Mouse (Mus musculus): ENCODE data around the gene Adamtsl3. TPM values are rescaled to one million over a fixed set of nuclear protein-coding genes. Genes with fewer than 3 reads are reported as not detected.

Adamtsl3 gene
- polyA plus RNA-seq, 1 experiment: 5.1 TPM

DNA sequence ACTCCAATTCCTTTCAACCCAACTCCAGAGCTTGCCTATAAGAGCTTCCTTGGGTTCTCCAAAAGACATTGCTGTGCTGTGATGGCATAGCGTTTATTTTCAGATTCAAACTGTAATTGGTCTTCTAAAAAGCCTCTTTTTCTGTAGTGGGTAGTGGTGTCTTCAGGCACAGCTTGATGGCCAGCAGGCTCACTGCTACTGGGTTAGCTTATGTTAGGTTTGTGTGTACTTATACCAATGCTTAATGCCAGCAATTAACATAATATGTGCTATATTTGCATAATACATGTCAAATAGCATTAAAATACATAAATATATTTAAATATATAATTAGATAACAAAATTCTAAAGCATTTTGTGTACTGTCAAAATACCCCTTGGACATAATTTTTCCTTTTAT, 155.5 kb downstream of the Adamtsl3 start:
- Histone ChIP-seq H3ac (ENCODE audit: control insufficient read depth, insufficient read length, low read depth) (no peak overlapping the region), H3K79me2 (ENCODE audit: control insufficient read depth, insufficient read depth) (no peaks in the 10 kb centered on the region), H3K27me3 (ENCODE audit: control insufficient read depth, insufficient read depth, insufficient read length) (no peaks in the 10 kb centered on the region), H3K36me3 (ENCODE audit: control insufficient read depth, insufficient read depth) (no peaks in the 10 kb centered on the region), H3K4me3 (ENCODE audit: insufficient read depth, poor library complexity, severe bottlenecking) (no peak overlapping the region), H3K79me3 (ENCODE audit: low read depth) (no peaks in the 10 kb centered on the region)
- TF ChIP-seq CTCF (IDR thresholded peaks at IDR 0.05; ENCODE audit: control insufficient read depth, insufficient read depth, insufficient read length): no peak
- TF ChIP-seq FOSL1 (IDR thresholded peaks at IDR 0.05; ENCODE audit: insufficient read depth, low read length, poor library complexity, severe bottlenecking): no peak
- TF ChIP-seq MYOD1 (IDR thresholded peaks at IDR 0.05; ENCODE audit: control insufficient read depth, insufficient read length, low read depth): no peak
- TF ChIP-seq MYOG (IDR thresholded peaks at IDR 0.05; ENCODE audit: control insufficient read depth, extremely low read depth, insufficient read length): no peak
- no peak for TF ChIP-seq USF1 (IDR thresholded peaks at IDR 0.05; ENCODE audit: low read depth)
- no peak for TF ChIP-seq MAX (IDR thresholded peaks at IDR 0.05)

DNA sequence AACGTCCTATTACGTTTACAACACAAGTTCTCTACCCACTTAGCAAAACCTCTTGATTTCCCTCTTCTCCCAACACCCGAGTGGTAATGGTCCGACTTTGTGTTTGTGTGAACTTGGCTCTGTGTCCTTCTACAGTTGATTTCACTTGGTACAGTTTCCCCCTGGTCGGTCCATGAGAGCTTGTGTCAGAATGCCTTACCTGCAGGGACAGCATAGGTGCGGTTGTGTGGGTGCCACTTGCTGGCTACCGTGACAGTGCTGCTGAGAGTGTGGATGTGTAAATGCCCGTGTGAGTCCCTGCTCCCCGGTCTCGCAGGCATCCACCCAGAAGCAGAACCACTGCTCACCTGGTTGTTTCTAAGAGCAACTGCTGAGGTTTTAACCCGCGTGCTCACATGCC, 157.4 kb downstream of the Adamtsl3 start:
- H3K4me3 ChIP-seq (ENCODE audit: insufficient read depth, poor library complexity, severe bottlenecking): no peak overlapping the region
- H3K36me3 ChIP-seq (ENCODE audit: control insufficient read depth, insufficient read depth): no peaks in the 10 kb centered on the region
- TF ChIP-seq FOSL1 (IDR thresholded peaks at IDR 0.05; ENCODE audit: insufficient read depth, low read length, poor library complexity, severe bottlenecking): no peak
- no peak for TF ChIP-seq CTCF (IDR thresholded peaks at IDR 0.05; ENCODE audit: control insufficient read depth, insufficient read depth, insufficient read length)
- no peak for TF ChIP-seq MYOG (IDR thresholded peaks at IDR 0.05; ENCODE audit: control insufficient read depth, extremely low read depth, insufficient read length)
- TF ChIP-seq MYOD1 (IDR thresholded peaks at IDR 0.05; ENCODE audit: control insufficient read depth, insufficient read length, low read depth): no peak
- no peak for TF ChIP-seq MAX (IDR thresholded peaks at IDR 0.05)
- no peak for TF ChIP-seq USF1 (IDR thresholded peaks at IDR 0.05; ENCODE audit: low read depth)
- no peak for TF ChIP-seq CEBPB (IDR thresholded peaks at IDR 0.05; ENCODE audit: low read depth)
- H3ac ChIP-seq (ENCODE audit: control insufficient read depth, insufficient read length, low read depth): no peak overlapping the region
- no peaks in the 10 kb centered on the region for H3K79me2 ChIP-seq (ENCODE audit: control insufficient read depth, insufficient read depth)
- H3K79me3 ChIP-seq (ENCODE audit: low read depth): no peaks in the 10 kb centered on the region
- H3K27me3 ChIP-seq (ENCODE audit: control insufficient read depth, insufficient read depth, insufficient read length): no peaks in the 10 kb centered on the region

GRCm38 (mm10) chr7:82494220-82494619, 158.7 kb downstream of the Adamtsl3 start:
- H3K36me3 ChIP-seq (ENCODE audit: control insufficient read depth, insufficient read depth): no peaks in the 10 kb centered on the region
- TF ChIP-seq USF1 (IDR thresholded peaks at IDR 0.05; ENCODE audit: low read depth): no peak
- no peak for TF ChIP-seq CEBPB (IDR thresholded peaks at IDR 0.05; ENCODE audit: low read depth)
- no peak for TF ChIP-seq MYOD1 (IDR thresholded peaks at IDR 0.05; ENCODE audit: control insufficient read depth, insufficient read length, low read depth)
- TF ChIP-seq CTCF (IDR thresholded peaks at IDR 0.05; ENCODE audit: control insufficient read depth, insufficient read depth, insufficient read length): no peak
- TF ChIP-seq MAX (IDR thresholded peaks at IDR 0.05): no peak
- TF ChIP-seq FOSL1 (IDR thresholded peaks at IDR 0.05; ENCODE audit: insufficient read depth, low read length, poor library complexity, severe bottlenecking): no peak
- no peak for TF ChIP-seq MYOG (IDR thresholded peaks at IDR 0.05; ENCODE audit: control insufficient read depth, extremely low read depth, insufficient read length)
- no peak overlapping the region for H3ac ChIP-seq (ENCODE audit: control insufficient read depth, insufficient read length, low read depth)
- H3K79me3 ChIP-seq (ENCODE audit: low read depth): no peaks in the 10 kb centered on the region
- H3K79me2 ChIP-seq (ENCODE audit: control insufficient read depth, insufficient read depth): no peaks in the 10 kb centered on the region
- H3K4me3 ChIP-seq (ENCODE audit: insufficient read depth, poor library complexity, severe bottlenecking): no peak overlapping the region
- H3K27me3 ChIP-seq (ENCODE audit: control insufficient read depth, insufficient read depth, insufficient read length): no peaks in the 10 kb centered on the region

GRCm38 (mm10) chr7:82497064-82497463, 161.6 kb downstream of the Adamtsl3 start:
- H3K27me3 ChIP-seq (ENCODE audit: control insufficient read depth, insufficient read depth, insufficient read length): no peaks in the 10 kb centered on the region
- no peaks in the 10 kb centered on the region for H3K79me2 ChIP-seq (ENCODE audit: control insufficient read depth, insufficient read depth)
- H3K79me3 ChIP-seq (ENCODE audit: low read depth): no peaks in the 10 kb centered on the region
- H3K36me3 ChIP-seq (ENCODE audit: control insufficient read depth, insufficient read depth): no peaks in the 10 kb centered on the region
- TF ChIP-seq MAX (IDR thresholded peaks at IDR 0.05) (no peak), FOSL1 (IDR thresholded peaks at IDR 0.05; ENCODE audit: insufficient read depth, low read length, poor library complexity, severe bottlenecking) (no peak), USF1 (IDR thresholded peaks at IDR 0.05; ENCODE audit: low read depth) (no peak), MYOD1 (IDR thresholded peaks at IDR 0.05; ENCODE audit: control insufficient read depth, insufficient read length, low read depth) (no peak)
- no peak overlapping the region for H3ac ChIP-seq (ENCODE audit: control insufficient read depth, insufficient read length, low read depth)
- H3K4me3 ChIP-seq (ENCODE audit: insufficient read depth, poor library complexity, severe bottlenecking): no peak overlapping the region

- no peaks in the 10 kb centered on the region for H3K36me3 ChIP-seq (ENCODE audit: control insufficient read depth, insufficient read depth)
- no peaks in the 10 kb centered on the region for H3K27me3 ChIP-seq (ENCODE audit: control insufficient read depth, insufficient read depth, insufficient read length)
- TF ChIP-seq USF1 (IDR thresholded peaks at IDR 0.05; ENCODE audit: low read depth) (no peak), MAX (IDR thresholded peaks at IDR 0.05) (no peak), MYOD1 (IDR thresholded peaks at IDR 0.05; ENCODE audit: control insufficient read depth, insufficient read length, low read depth) (no peak), MYOG (IDR thresholded peaks at IDR 0.05; ENCODE audit: control insufficient read depth, extremely low read depth, insufficient read length) (no peak), FOSL1 (IDR thresholded peaks at IDR 0.05; ENCODE audit: insufficient read depth, low read length, poor library complexity, severe bottlenecking) (no peak), CEBPB (IDR thresholded peaks at IDR 0.05; ENCODE audit: low read depth) (no peak), CTCF (IDR thresholded peaks at IDR 0.05; ENCODE audit: control insufficient read depth, insufficient read depth, insufficient read length) (no peak)
- no peaks in the 10 kb centered on the region for H3K79me3 ChIP-seq (ENCODE audit: low read depth)
- H3ac ChIP-seq (ENCODE audit: control insufficient read depth, insufficient read length, low read depth): no peak overlapping the region
- no peaks in the 10 kb centered on the region for H3K79me2 ChIP-seq (ENCODE audit: control insufficient read depth, insufficient read depth)
- H3K4me3 ChIP-seq (ENCODE audit: insufficient read depth, poor library complexity, severe bottlenecking): no peak overlapping the region
Observed at GRCm38 (mm10) chr7:82501306-82501705, 165.8 kb downstream of the Adamtsl3 start.

GRCm38 (mm10) chr7:82502511-82502910, 167.0 kb downstream of the Adamtsl3 start:
- Histone ChIP-seq H3ac (ENCODE audit: control insufficient read depth, insufficient read length, low read depth) (no peak overlapping the region), H3K79me2 (ENCODE audit: control insufficient read depth, insufficient read depth) (no peaks in the 10 kb centered on the region), H3K79me3 (ENCODE audit: low read depth) (no peaks in the 10 kb centered on the region), H3K36me3 (ENCODE audit: control insufficient read depth, insufficient read depth) (no peaks in the 10 kb centered on the region), H3K4me3 (ENCODE audit: insufficient read depth, poor library complexity, severe bottlenecking) (no peak overlapping the region), H3K27me3 (ENCODE audit: control insufficient read depth, insufficient read depth, insufficient read length) (no peaks in the 10 kb centered on the region)
- TF ChIP-seq MYOD1 (IDR thresholded peaks at IDR 0.05; ENCODE audit: control insufficient read depth, insufficient read length, low read depth) (no peak), CEBPB (IDR thresholded peaks at IDR 0.05; ENCODE audit: low read depth) (no peak), MYOG (IDR thresholded peaks at IDR 0.05; ENCODE audit: control insufficient read depth, extremely low read depth, insufficient read length) (no peak), FOSL1 (IDR thresholded peaks at IDR 0.05; ENCODE audit: insufficient read depth, low read length, poor library complexity, severe bottlenecking) (no peak), MAX (IDR thresholded peaks at IDR 0.05) (no peak), USF1 (IDR thresholded peaks at IDR 0.05; ENCODE audit: low read depth) (no peak), CTCF (IDR thresholded peaks at IDR 0.05; ENCODE audit: control insufficient read depth, insufficient read depth, insufficient read length) (no peak)

All from C2C12 (cell line).